Mouse (Mus musculus) granulocyte monocyte progenitor cell, adult 5-6 weeks (primary cell): Measurements from ENCODE around the gene Rtp2. TPM values are rescaled to one million over a fixed set of nuclear protein-coding genes. Genes with fewer than 3 reads are reported as not detected.
"Not testable (repeated sequence)": the region's sequence is repeated elsewhere in the genome, so short reads cannot be mapped to it uniquely, and the experiment has no call there.

Experiments
- ATAC-seq: replicated peaks from 2 replicates; pipeline ENCODE4 v1.8.0; 2016; ENCODE audit warnings: mild to moderate bottlenecking, moderate TSS enrichment, inconsistent platforms; ENCODE audit not compliant: poor library complexity, severe bottlenecking
- total RNA-seq, 2 experiments: library from RNA; stranded (forward) in 1 of 2; stranded (reverse) in 1 of 2; fragments of 200-712, 200-1000 nt in 1 of 2; fragments of >200 nt in 1 of 2; fragmentation: Nextera tagmentation in 1 of 2; gene quantifications; 2 replicates each; pipeline ENCODE4 v1.2.3; 2014 to 2017

The Rtp2 gene
- total RNA-seq, 2 experiments from 2014 or later = not detected

GRCm38 (mm10) chr16:23953189-23953958, 21.2 kb upstream of the Rtp2 start:
- ATAC-seq = peak; percentile 55

- ATAC-seq = no peak
These were observed 20.0 kb upstream of the Rtp2 start for GRCm38 (mm10) chr16:23952101-23952727.

GRCm38 (mm10) chr16:23947654-23948053, 15.5 kb upstream of the Rtp2 start:
- ATAC-seq = no peak

- no peak for ATAC-seq
These were observed 12.6 kb upstream of the Rtp2 start for GRCm38 (mm10) chr16:23944801-23945200.

- no peak for ATAC-seq
These were observed 2.2 kb upstream of the Rtp2 start for GRCm38 (mm10) chr16:23934397-23934796.

GRCm38 (mm10) chr16:23931275-23931674, 919 bp downstream of the Rtp2 start:
- ATAC-seq = no peak

GRCm38 (mm10) chr16:23930426-23931073, 1.6 kb downstream of the Rtp2 start:
- no peak for ATAC-seq

- ATAC-seq = peak; percentile 98
These were observed 4.7 kb downstream of the Rtp2 start for GRCm38 (mm10) chr16:23927301-23928114.

- ATAC-seq = no peak
These were observed 9.3 kb downstream of the Rtp2 start for GRCm38 (mm10) chr16:23922906-23923305.

- no peak for ATAC-seq
These were observed 10.5 kb downstream of the Rtp2 start for GRCm38 (mm10) chr16:23921697-23922096.

- ATAC-seq = no peak
These were observed 12.8 kb downstream of the Rtp2 start for GRCm38 (mm10) chr16:23919418-23919817.

- ATAC-seq = no peak
These were observed 18.8 kb downstream of the Rtp2 start for GRCm38 (mm10) chr16:23913401-23913800.

- no peak for ATAC-seq
These were observed 19.5 kb downstream of the Rtp2 start for GRCm38 (mm10) chr16:23912741-23913140.

GRCm38 (mm10) chr16:23909015-23909354, 23.2 kb downstream of the Rtp2 start:
- not testable (repeated sequence) for ATAC-seq

- ATAC-seq = not testable (repeated sequence)
These were observed 23.8 kb downstream of the Rtp2 start for GRCm38 (mm10) chr16:23908076-23909014.

GRCm38 (mm10) chr16:23906586-23906985, 25.6 kb downstream of the Rtp2 start:
- ATAC-seq = not testable (repeated sequence)

GRCm38 (mm10) chr16:23901411-23901810, 30.8 kb downstream of the Rtp2 start:
- ATAC-seq = no peak

GRCm38 (mm10) chr16:23900061-23900460, 32.1 kb downstream of the Rtp2 start:
- ATAC-seq = no peak

GRCm38 (mm10) chr16:23898840-23899239, 33.4 kb downstream of the Rtp2 start:
- peak; percentile 70 for ATAC-seq
